Mouse (Mus musculus): ENCODE measurements around the gene Pxmp4.

The Pxmp4 gene

GRCm38 (mm10) chr2:154603638-154604153 lies at the start of gene Pxmp4:
Gene Pxmp4 (minus strand): TSS chr2:154603708.
- ATAC-seq (ENCODE audit: insufficient number of reproducible peaks, low FRiP score, low TSS enrichment) = peak; percentile 100

GRCm38 (mm10) chr2:154651363-154651762 lies 47.9 kb upstream of the Pxmp4 start, which contains the start of gene Chmp4b:
Gene Chmp4b (plus strand): TSS chr2:154651705.
- ATAC-seq (ENCODE audit: insufficient number of reproducible peaks, low FRiP score, low TSS enrichment) = no peak

- ATAC-seq (ENCODE audit: insufficient number of reproducible peaks, low FRiP score, low TSS enrichment) = no peak
These were observed 46.9 kb upstream of the Pxmp4 start for GRCm38 (mm10) chr2:154650404-154650803.

GRCm38 (mm10) chr2:154648086-154648485 lies 44.6 kb upstream of the Pxmp4 start:
- no peak for ATAC-seq (ENCODE audit: insufficient number of reproducible peaks, low FRiP score, low TSS enrichment)

GRCm38 (mm10) chr2:154646634-154647033 lies 43.1 kb upstream of the Pxmp4 start:
- 0 out of 2 replicates have a peak, but pooled peaks have one; percentile 36 for ATAC-seq (ENCODE audit: insufficient number of reproducible peaks, low FRiP score, low TSS enrichment)

GRCm38 (mm10) chr2:154642712-154643385 lies 39.3 kb upstream of the Pxmp4 start:
- no peak for ATAC-seq (ENCODE audit: insufficient number of reproducible peaks, low FRiP score, low TSS enrichment)

- no peak for ATAC-seq (ENCODE audit: insufficient number of reproducible peaks, low FRiP score, low TSS enrichment)
These were observed 38.5 kb upstream of the Pxmp4 start for GRCm38 (mm10) chr2:154642005-154642459.

- no peak for ATAC-seq (ENCODE audit: insufficient number of reproducible peaks, low FRiP score, low TSS enrichment)
These were observed 37.7 kb upstream of the Pxmp4 start for GRCm38 (mm10) chr2:154641176-154641575.

GRCm38 (mm10) chr2:154639115-154639514 lies 35.6 kb upstream of the Pxmp4 start:
- no peak for ATAC-seq (ENCODE audit: insufficient number of reproducible peaks, low FRiP score, low TSS enrichment)

GRCm38 (mm10) chr2:154638521-154638920 lies 35.0 kb upstream of the Pxmp4 start:
- no peak for ATAC-seq (ENCODE audit: insufficient number of reproducible peaks, low FRiP score, low TSS enrichment)

GRCm38 (mm10) chr2:154635826-154636225 lies 32.3 kb upstream of the Pxmp4 start:
- no peak for ATAC-seq (ENCODE audit: insufficient number of reproducible peaks, low FRiP score, low TSS enrichment)

- no peak for ATAC-seq (ENCODE audit: insufficient number of reproducible peaks, low FRiP score, low TSS enrichment)
These were observed 30.6 kb upstream of the Pxmp4 start for GRCm38 (mm10) chr2:154633876-154634644.

GRCm38 (mm10) chr2:154633039-154633742 lies 29.7 kb upstream of the Pxmp4 start:
- ATAC-seq (ENCODE audit: insufficient number of reproducible peaks, low FRiP score, low TSS enrichment) = no peak

GRCm38 (mm10) chr2:154632203-154632780 lies 28.8 kb upstream of the Pxmp4 start:
- no peak for ATAC-seq (ENCODE audit: insufficient number of reproducible peaks, low FRiP score, low TSS enrichment)

- no peak for ATAC-seq (ENCODE audit: insufficient number of reproducible peaks, low FRiP score, low TSS enrichment)
These were observed 27.0 kb upstream of the Pxmp4 start for GRCm38 (mm10) chr2:154630531-154630930.

GRCm38 (mm10) chr2:154624137-154624536 lies 20.6 kb upstream of the Pxmp4 start:
- no peak for ATAC-seq (ENCODE audit: insufficient number of reproducible peaks, low FRiP score, low TSS enrichment)

- ATAC-seq (ENCODE audit: insufficient number of reproducible peaks, low FRiP score, low TSS enrichment) = no peak
These were observed 18.2 kb upstream of the Pxmp4 start for GRCm38 (mm10) chr2:154621684-154622083.

GRCm38 (mm10) chr2:154617061-154617460 lies 13.6 kb upstream of the Pxmp4 start:
- ATAC-seq (ENCODE audit: insufficient number of reproducible peaks, low FRiP score, low TSS enrichment) = no peak

GRCm38 (mm10) chr2:154615674-154616073 lies 12.2 kb upstream of the Pxmp4 start:
- no peak for ATAC-seq (ENCODE audit: insufficient number of reproducible peaks, low FRiP score, low TSS enrichment)

GRCm38 (mm10) chr2:154614841-154615576 lies 11.5 kb upstream of the Pxmp4 start:
- peak; percentile 23; the same call in 1 of the 2 replicates for ATAC-seq (ENCODE audit: insufficient number of reproducible peaks, low FRiP score, low TSS enrichment)

Data from cerebellum, adult (tissue).